Mouse (Mus musculus): ENCODE measurements around the gene Slc3a2. TPM values are rescaled to one million over a fixed set of nuclear protein-coding genes. Genes with fewer than 3 reads are reported as not detected.

Slc3a2 gene
- total RNA-seq (2021): 100 to 1,000 TPM; 354 to 445 TPM
- long read RNA-seq, experiment 1, transcript Slc3a2-201 (9 exons, 1,819 nt): major isoform, 393 of 487 reads
- long read RNA-seq, experiment 1, transcript Slc3a2-202 (10 exons, 2,813 nt): minor isoform, 40 of 487 reads
- long read RNA-seq, experiment 1, transcript Slc3a2-207 (8 exons, 1,393 nt): minor isoform, 11 of 487 reads
- long read RNA-seq, experiment 1, partial matches to known transcripts: 21 of 487 reads
- long read RNA-seq, experiment 1, other reads (novel, unspliced or antisense): 22 of 487 reads
- long read RNA-seq, experiment 2, transcript Slc3a2-202 (10 exons, 2,813 nt): minor isoform, 19 of 131 reads
- long read RNA-seq, experiment 2, transcript Slc3a2-201 (9 exons, 1,819 nt): major isoform, 99 of 131 reads
- long read RNA-seq, experiment 2, partial matches to known transcripts: 5 of 131 reads
- long read RNA-seq, experiment 2, other reads (novel, unspliced or antisense): 6 of 131 reads

DNA sequence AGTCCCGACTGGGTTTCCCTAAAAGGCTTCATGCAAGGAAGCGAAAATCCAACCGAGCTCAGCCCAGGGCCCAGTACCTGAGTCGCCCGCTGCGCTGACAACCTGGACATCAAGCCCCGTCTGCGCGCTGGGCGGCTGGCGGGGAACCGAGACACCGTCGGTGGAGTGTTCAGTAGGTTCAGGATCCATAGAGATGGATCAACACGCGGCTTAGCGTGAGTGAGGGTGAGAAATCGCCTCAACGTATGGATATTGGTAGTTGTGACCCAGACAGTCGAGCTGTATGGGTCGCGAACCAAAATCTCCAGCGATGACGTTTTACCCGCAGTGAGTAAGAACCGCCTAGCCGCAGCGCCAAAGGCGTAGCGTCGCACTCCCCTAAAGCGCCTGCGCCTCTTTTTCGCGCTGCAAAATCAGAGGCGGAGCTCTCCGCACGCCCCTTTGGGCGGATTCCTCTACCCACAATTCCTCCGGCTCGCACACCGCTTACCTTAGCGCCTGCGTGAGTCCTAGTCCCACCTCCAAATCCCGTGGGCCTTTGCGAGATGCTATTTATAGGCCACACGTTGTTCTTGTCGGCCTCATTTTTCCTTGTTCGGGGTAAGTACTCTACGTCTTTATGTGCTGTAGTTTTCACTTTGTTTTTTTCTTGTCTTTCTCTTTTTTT, at the start of gene Slc3a2:
Slc3a2 (minus strand) TSS at position 463 of the 667 bp plus-strand sequence.
- DNase-seq: peak; percentile 95 to 96

- DNase-seq: peak; percentile 88 to 92
These were observed 47.5 kb upstream of the Slc3a2 start, which contains the start of gene Tmem223 for GRCm38 (mm10) chr19:8770567-8771270. TSS of gene Tmem223 (plus strand) at chr19:8770996.

GRCm38 (mm10) chr19:8765562-8765961, 42.4 kb upstream of the Slc3a2 start:
- DNase-seq: no peak

DNA sequence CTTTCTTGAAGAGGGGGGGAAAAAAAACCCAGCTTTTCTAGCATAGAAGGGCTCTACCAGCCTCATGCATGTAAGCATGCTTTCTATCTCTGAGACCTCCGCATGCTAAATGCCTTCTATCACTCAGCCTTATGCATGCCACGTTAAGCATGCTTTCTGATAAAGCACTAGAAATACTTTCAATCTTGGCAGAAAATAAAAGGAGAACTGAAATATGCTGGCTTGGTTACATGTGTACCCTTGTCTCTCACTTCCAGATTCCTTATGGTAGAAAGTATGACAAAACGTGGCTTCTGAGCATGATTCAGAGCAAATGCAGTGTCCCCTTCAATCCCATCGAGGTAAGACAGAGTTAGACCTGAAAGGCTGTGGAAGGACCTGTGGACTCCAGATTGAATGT, 40.1 kb upstream of the Slc3a2 start:
- DNase-seq: no peak

- DNase-seq: no peak
These were observed 37.6 kb upstream of the Slc3a2 start for GRCm38 (mm10) chr19:8760757-8761156.

DNA sequence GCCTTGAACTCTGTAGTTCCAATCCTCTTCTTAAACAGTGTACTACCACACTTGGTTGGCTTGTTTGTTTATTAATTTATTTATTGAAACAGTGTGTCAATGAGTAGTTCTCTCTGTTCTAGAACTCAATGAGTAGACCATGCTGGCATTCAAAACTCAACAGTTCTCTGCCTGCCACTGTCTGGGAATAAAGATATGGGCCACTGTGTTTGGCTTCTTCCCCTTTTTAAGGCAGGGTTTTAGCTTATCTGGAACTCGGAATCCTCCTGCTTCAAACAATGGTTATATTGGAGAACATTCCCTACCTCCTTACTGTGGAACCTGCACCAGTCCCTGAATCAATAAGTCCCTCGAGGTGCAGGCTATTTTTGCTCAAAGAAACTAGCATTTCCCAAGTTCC, 35.7 kb upstream of the Slc3a2 start:
- no peak for DNase-seq

DNA sequence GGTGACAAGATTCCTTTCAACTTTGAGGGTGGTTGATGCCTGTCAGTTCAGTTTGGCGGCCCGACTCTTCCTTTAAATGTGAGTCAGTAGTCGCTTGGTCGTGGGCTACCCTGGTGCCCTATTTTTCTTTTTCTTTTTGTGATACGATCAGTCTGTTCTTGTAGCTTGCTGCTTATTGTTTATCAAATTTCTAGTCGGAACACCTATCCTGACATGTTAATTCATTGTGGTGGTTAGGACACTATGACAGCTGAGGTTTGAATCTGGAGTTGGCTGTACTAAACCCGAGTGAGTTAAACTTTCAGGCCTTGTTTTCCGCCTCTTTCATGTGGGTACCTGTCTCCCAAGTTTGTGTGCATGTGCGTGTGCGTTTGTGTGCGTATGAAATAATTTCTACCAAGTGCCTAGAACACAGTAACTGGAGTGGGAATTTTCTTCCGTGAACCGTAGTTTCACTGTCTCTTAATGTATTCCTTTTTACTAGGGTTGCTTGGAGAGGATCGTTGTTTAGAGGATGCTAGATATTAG, 34.4 kb upstream of the Slc3a2 start:
- no peak for DNase-seq

- DNase-seq: peak; percentile 97
These were observed 33.6 kb upstream of the Slc3a2 start, which contains the start of gene Nxf1 for GRCm38 (mm10) chr19:8756635-8757387. TSS of gene Nxf1 (plus strand) at chr19:8757073.

- DNase-seq: no peak
These were observed 32.5 kb upstream of the Slc3a2 start for GRCm38 (mm10) chr19:8755652-8756051.

DNA sequence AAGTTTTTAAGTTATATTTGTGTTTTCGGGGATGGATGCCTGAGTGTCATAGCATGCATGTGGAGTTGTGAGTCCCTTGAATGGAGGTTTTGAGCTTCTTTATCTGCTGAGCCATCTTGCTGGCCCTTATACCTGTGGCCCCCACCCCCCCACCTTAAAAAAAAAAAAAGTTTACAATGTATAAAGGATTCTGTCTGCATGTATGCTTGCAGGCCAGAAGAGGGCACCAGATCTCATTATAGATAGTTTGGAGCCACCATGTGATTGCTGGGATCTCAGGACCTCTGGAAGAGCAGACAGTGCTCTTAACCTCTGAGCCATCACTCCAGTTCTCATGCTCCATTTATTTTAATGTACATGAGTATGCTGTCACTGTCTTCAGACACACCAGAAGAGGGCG, 24.2 kb upstream of the Slc3a2 start:
- DNase-seq: peak in 1 of 2 experiments; percentile 27

GRCm38 (mm10) chr19:8745382-8745781, 22.2 kb upstream of the Slc3a2 start:
- no peak for DNase-seq

DNA sequence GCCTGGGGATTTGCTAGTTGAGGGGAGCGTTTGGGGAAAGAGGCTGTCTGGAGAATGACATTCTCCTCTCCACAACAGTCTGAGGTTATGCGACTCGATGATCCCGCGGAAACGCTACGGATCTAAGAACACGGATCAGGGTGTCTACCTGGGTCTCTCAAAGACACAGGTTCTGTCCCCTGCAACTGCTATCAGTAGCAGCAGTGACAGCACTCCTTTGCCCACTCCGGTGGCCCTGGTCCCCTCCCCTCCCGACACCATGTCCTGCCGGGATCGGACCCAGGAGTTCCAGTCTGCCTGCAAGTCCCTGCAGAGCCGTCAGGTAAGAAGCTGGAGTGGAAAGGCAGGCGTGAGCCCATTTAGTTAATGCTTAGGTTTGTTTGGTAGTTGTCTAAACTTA, 19.0 kb upstream of the Slc3a2 start:
- peak in 1 of 2 experiments; percentile 14 for DNase-seq

- peak; percentile 96 to 97 for DNase-seq
These were observed 18.2 kb upstream of the Slc3a2 start, which contains the start of gene Stx5a for GRCm38 (mm10) chr19:8741243-8741869. TSS of gene Stx5a (plus strand) at chr19:8741413.

DNA sequence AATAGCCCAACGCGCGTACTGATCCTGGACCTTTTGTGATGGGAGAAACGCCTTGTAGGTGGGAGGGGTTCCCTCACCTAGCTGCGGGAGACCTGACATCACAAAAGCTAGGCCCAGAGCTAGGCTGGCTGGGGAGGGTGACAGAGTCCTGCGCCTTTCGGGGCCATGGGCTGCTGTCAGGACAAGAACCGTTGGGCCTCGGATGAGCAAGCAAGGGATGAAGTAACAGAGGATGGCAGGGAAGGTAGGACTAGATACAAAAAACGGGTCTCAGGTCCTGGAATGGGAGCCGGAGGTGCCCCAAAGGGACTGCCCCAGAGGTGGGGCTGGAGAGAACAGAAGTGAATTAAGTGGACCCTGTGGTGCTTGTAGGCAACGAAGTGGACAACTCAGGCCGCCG, 17.4 kb upstream of the Slc3a2 start, which contains the start of gene 1700092M07Rik:
1700092M07Rik (plus strand) TSS at position 116 of the 400 bp plus-strand sequence.
- DNase-seq: no peak

- no peak for DNase-seq
These were observed 16.5 kb upstream of the Slc3a2 start for GRCm38 (mm10) chr19:8739646-8740045.

GRCm38 (mm10) chr19:8738911-8739310, 15.7 kb upstream of the Slc3a2 start:
- no peak for DNase-seq

DNA sequence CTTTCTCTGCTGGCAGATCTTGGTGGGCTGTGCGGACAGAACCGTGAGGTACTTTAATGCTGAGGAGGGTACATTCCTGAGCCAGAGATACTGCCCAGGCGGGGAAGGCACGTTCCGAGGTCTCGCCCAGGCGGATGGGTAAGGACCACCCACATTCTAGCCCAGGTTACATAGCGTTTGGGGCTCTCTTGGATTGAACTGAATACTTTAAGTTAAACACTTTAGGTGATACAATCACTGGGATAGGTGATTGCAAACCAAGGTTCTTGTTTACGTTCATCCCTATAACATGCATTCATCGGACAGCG, 12.9 kb upstream of the Slc3a2 start:
- DNase-seq: no peak

DNA sequence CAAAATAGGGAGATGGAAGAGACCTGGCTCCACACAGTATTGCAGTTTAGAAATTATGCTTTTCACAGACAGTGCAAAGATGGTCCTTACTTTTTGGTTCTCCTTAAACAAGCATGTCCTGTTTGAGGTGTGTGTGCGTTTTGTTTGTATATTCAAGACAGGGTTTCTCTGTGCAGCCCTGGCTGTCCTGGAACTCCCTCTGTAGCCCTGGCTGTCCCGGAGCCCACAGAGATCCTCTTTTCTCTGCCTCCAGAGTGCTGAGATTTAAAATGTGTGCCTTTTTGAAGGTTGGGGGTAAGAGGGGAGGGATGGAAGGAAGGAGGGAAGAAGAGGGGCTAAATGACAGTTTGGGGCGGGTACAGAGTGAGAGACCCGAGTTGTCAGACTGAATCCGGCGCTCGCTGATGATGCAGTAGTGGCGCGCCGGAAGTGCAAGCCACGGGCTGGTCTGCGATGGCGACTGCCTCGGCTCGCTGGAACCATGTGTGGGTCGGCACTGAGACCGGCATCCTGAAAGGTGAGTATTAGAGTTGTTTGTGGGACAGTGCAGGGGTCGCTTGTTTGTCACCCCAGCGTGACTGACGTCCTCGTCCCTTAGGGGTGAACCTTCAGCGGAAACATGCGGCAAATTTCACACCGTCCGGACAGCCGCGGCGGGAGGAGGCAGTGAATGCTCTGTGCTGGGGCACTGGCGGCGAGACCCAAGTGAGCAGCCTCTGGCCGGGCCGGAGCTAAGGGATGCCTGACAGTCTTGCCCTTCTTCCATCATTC, 12.4 kb upstream of the Slc3a2 start, which contains the start of gene Wdr74:
Wdr74 (plus strand) TSS at position 439 of the 771 bp plus-strand sequence.
- DNase-seq: peak; percentile 93 to 95

DNA sequence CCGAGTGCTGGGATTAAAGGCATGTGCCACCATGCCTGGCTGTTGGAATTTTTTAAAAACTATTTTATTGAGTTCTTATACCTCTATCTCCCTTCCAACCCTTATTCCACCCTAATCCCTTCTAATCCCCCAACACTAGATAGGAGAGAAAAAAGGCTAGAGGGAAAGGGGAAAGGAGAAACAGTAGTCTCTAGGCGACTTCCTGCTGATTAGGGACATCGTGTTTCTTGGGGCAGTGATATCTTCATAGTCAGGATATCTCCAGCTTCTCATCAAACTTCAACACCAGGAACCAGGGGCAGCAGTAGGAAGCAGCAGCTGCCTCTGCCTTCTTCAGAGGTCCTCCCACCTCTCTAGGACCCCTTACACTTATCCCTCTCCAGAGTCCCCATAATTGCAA, 11.2 kb upstream of the Slc3a2 start:
- DNase-seq: no peak

All from adrenal gland, postnatal 36 days (tissue).